Mouse (Mus musculus): ENCODE data around the gene Csf1. TPM values are rescaled to one million over a fixed set of nuclear protein-coding genes. Genes with fewer than 3 reads are reported as not detected.

Gene Csf1
- polyA plus RNA-seq, 1 experiment from 2014 or later, result 9.8 TPM

GRCm38 (mm10) chr3:107792736-107793135 lies 32.5 kb upstream of the Csf1 start:
- Histone ChIP-seq H3K9ac (no peak overlapping the region), H3K4me1 (peaks cover 32% of the 10 kb centered on the region), H3K4me2 (peak overlapping the region; percentile 46; the same call in 1 of the 2 replicates), H3K9me3 (no peaks in the 10 kb centered on the region), H3K27me3 (no peaks in the 10 kb centered on the region), H3K36me3 (no peaks in the 10 kb centered on the region), H3K27ac (peak overlapping the region; percentile 95), H3K4me3 (no peak overlapping the region)
- no peak for ATAC-seq (ENCODE audit: insufficient number of reproducible peaks, insufficient read depth, low FRiP score, low TSS enrichment, low read depth)
- WGBS, result 82% methylated on average over 5 of the region's 5 CpGs

GRCm38 (mm10) chr3:107790766-107791303 lies 30.6 kb upstream of the Csf1 start:
- no peak overlapping the region for H3K4me2 ChIP-seq

GRCm38 (mm10) chr3:107790227-107790626 lies 30.0 kb upstream of the Csf1 start:
- Histone ChIP-seq H3K4me3 (no peak overlapping the region), H3K36me3 (no peaks in the 10 kb centered on the region), H3K9me3 (no peaks in the 10 kb centered on the region), H3K27ac (no peak overlapping the region), H3K4me1 (peaks cover 43% of the 10 kb centered on the region), H3K9ac (no peak overlapping the region), H3K4me2 (no peak overlapping the region), H3K27me3 (no peaks in the 10 kb centered on the region)
- no peak for ATAC-seq (ENCODE audit: insufficient number of reproducible peaks, insufficient read depth, low FRiP score, low TSS enrichment, low read depth)
- WGBS, result 66% methylated on average over 3 of the region's 3 CpGs

More at GRCm38 (mm10) chr3:107790766-107791303, 30.6 kb upstream of the Csf1 start:
- Histone ChIP-seq H3K36me3 (no peaks in the 10 kb centered on the region), H3K27ac (no peak overlapping the region), H3K27me3 (no peaks in the 10 kb centered on the region), H3K4me3 (no peak overlapping the region), H3K9me3 (no peaks in the 10 kb centered on the region), H3K9ac (no peak overlapping the region), H3K4me1 (peaks cover 43% of the 10 kb centered on the region)
- ATAC-seq (ENCODE audit: insufficient number of reproducible peaks, insufficient read depth, low FRiP score, low TSS enrichment, low read depth), result no peak
- WGBS, result 85% methylated on average over 11 of the region's 11 CpGs

- Histone ChIP-seq H3K9me3 (no peaks in the 10 kb centered on the region), H3K27ac (no peak overlapping the region), H3K9ac (no peak overlapping the region), H3K36me3 (no peaks in the 10 kb centered on the region), H3K4me2 (no peak overlapping the region), H3K4me3 (no peak overlapping the region), H3K4me1 (peaks cover 41% of the 10 kb centered on the region), H3K27me3 (no peaks in the 10 kb centered on the region)
- 39% methylated on average over 3 of the region's 3 CpGs for WGBS
- no peak for ATAC-seq (ENCODE audit: insufficient number of reproducible peaks, insufficient read depth, low FRiP score, low TSS enrichment, low read depth)
Observed at GRCm38 (mm10) chr3:107788885-107789284, 28.6 kb upstream of the Csf1 start.

GRCm38 (mm10) chr3:107787613-107788501 lies 27.6 kb upstream of the Csf1 start:
- Histone ChIP-seq H3K36me3 (no peaks in the 10 kb centered on the region), H3K4me3 (no peak overlapping the region), H3K27ac (peak overlapping the region; percentile 18; the same call in 1 of the 2 replicates), H3K9ac (no peak overlapping the region), H3K4me1 (peaks cover 30% of the 10 kb centered on the region), H3K9me3 (no peaks in the 10 kb centered on the region), H3K4me2 (no peak overlapping the region), H3K27me3 (no peaks in the 10 kb centered on the region)
- WGBS, result 65% methylated on average over 15 of the region's 15 CpGs
- ATAC-seq (ENCODE audit: insufficient number of reproducible peaks, insufficient read depth, low FRiP score, low TSS enrichment, low read depth), result no peak

- no peaks in the 10 kb centered on the region for H3K36me3 ChIP-seq
- WGBS, result 47% methylated on average over 11 of the region's 11 CpGs
- no peak overlapping the region for H3K4me2 ChIP-seq
- no peak overlapping the region for H3K9ac ChIP-seq
- H3K4me1 ChIP-seq, result peaks cover 29% of the 10 kb centered on the region
- H3K27me3 ChIP-seq, result no peaks in the 10 kb centered on the region
- no peak for ATAC-seq (ENCODE audit: insufficient number of reproducible peaks, insufficient read depth, low FRiP score, low TSS enrichment, low read depth)
- H3K9me3 ChIP-seq, result no peaks in the 10 kb centered on the region
- peak overlapping the region; percentile 18; the same call in 1 of the 2 replicates for H3K27ac ChIP-seq
- no peak overlapping the region for H3K4me3 ChIP-seq
Observed at GRCm38 (mm10) chr3:107786980-107787612, 26.8 kb upstream of the Csf1 start.

GRCm38 (mm10) chr3:107786344-107786743 lies 26.1 kb upstream of the Csf1 start:
- Histone ChIP-seq H3K9me3 (no peaks in the 10 kb centered on the region), H3K9ac (no peak overlapping the region), H3K36me3 (no peaks in the 10 kb centered on the region), H3K4me1 (peaks cover 29% of the 10 kb centered on the region), H3K4me2 (no peak overlapping the region), H3K27ac (no peak overlapping the region), H3K27me3 (no peaks in the 10 kb centered on the region), H3K4me3 (no peak overlapping the region)
- WGBS, result 85% methylated on average over 1 of the region's 1 CpGs
- no peak for ATAC-seq (ENCODE audit: insufficient number of reproducible peaks, insufficient read depth, low FRiP score, low TSS enrichment, low read depth)

GRCm38 (mm10) chr3:107785546-107785945 lies 25.3 kb upstream of the Csf1 start:
- Histone ChIP-seq H3K9ac (no peak overlapping the region), H3K4me2 (no peak overlapping the region), H3K4me3 (no peak overlapping the region), H3K9me3 (no peaks in the 10 kb centered on the region), H3K27me3 (no peaks in the 10 kb centered on the region), H3K4me1 (peaks cover 29% of the 10 kb centered on the region), H3K27ac (no peak overlapping the region), H3K36me3 (no peaks in the 10 kb centered on the region)
- 71% methylated on average over 4 of the region's 4 CpGs for WGBS
- ATAC-seq (ENCODE audit: insufficient number of reproducible peaks, insufficient read depth, low FRiP score, low TSS enrichment, low read depth), result no peak

GRCm38 (mm10) chr3:107783315-107783714 lies 23.0 kb upstream of the Csf1 start:
- Histone ChIP-seq H3K27ac (no peak overlapping the region), H3K27me3 (no peaks in the 10 kb centered on the region), H3K36me3 (no peaks in the 10 kb centered on the region), H3K4me1 (peaks cover 16% of the 10 kb centered on the region), H3K4me3 (no peak overlapping the region), H3K9ac (no peak overlapping the region), H3K4me2 (no peak overlapping the region), H3K9me3 (no peaks in the 10 kb centered on the region)
- WGBS, result 94% methylated on average over 3 of the region's 3 CpGs
- ATAC-seq (ENCODE audit: insufficient number of reproducible peaks, insufficient read depth, low FRiP score, low TSS enrichment, low read depth), result no peak

GRCm38 (mm10) chr3:107781304-107781703 lies 21.0 kb upstream of the Csf1 start:
- H3K4me1 ChIP-seq, result peaks cover 8% of the 10 kb centered on the region
- H3K4me2 ChIP-seq, result no peak overlapping the region
- no peaks in the 10 kb centered on the region for H3K36me3 ChIP-seq
- H3K9me3 ChIP-seq, result no peaks in the 10 kb centered on the region
- no peak overlapping the region for H3K4me3 ChIP-seq
- ATAC-seq (ENCODE audit: insufficient number of reproducible peaks, insufficient read depth, low FRiP score, low TSS enrichment, low read depth), result no peak
- H3K27ac ChIP-seq, result no peak overlapping the region
- no peak overlapping the region for H3K9ac ChIP-seq
- WGBS, result 82% methylated on average over 5 of the region's 5 CpGs
- H3K27me3 ChIP-seq, result no peaks in the 10 kb centered on the region

- Histone ChIP-seq H3K27ac (no peak overlapping the region), H3K27me3 (no peaks in the 10 kb centered on the region), H3K4me2 (no peak overlapping the region), H3K4me1 (peaks cover 19% of the 10 kb centered on the region), H3K36me3 (no peaks in the 10 kb centered on the region), H3K4me3 (no peak overlapping the region), H3K9ac (no peak overlapping the region), H3K9me3 (no peaks in the 10 kb centered on the region)
- ATAC-seq (ENCODE audit: insufficient number of reproducible peaks, insufficient read depth, low FRiP score, low TSS enrichment, low read depth), result no peak
- WGBS, result 75% methylated on average over 6 of the region's 6 CpGs
Observed at GRCm38 (mm10) chr3:107778016-107778415, 17.7 kb upstream of the Csf1 start.

Data from embryonic facial prominence, embryonic 13.5 days (tissue).